Mouse (Mus musculus): Measurements from ENCODE around the gene Galns.

Gene Galns

DNA sequence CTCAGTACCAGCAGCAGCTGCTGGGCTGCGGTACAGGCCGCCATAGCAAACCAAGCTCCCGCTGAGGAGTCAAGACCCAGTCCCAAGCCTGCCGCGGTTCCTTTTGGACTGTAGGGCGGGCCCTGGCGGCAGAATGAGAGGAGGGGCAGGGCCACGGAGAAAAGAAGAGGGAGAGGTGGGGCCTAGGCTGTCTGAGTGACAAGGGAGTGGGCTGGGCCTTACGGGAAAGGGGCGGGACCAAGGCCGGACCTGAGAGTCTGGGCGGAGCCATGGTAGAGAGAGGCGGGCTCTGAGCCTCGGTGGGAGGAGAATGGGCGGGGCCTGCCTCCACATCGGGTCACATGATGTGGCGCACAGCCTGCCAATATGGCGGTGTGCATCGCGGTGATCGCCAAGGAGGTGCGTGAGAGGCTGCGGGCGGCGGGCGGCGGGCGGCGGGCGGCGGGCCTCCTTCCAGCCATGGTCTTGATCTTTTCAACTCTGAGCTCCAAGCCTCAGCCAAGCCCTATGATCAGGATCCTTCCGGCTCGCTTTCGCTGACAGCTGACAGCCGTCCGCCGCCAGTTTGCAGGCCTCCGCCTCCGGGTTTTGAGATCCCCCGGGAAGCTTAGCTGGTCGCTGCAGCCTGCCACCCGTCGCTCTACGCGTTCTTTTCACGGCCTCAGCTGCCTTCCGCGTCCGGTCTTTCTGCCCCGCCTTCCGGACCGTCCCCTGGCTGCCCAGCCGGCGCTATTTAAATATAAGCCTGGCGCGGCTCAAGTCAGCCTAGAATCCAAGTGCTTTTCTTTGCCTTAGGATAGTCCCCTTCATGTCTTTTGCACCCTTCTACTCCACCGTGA, at the start of gene Galns, which contains the start of gene Trappc2l:
Gene Galns (minus strand): TSS at position 169 of the 839 bp plus-strand sequence.
Gene Trappc2l (plus strand): TSS at position 346 of the 839 bp plus-strand sequence.
- DNase-seq (ENCODE audit: inconsistent ontology term) = peak; percentile 99

- DNase-seq (ENCODE audit: inconsistent ontology term) = no peak
These were observed 48.8 kb upstream of the Galns start for GRCm38 (mm10) chr8:122660022-122660421.

DNA sequence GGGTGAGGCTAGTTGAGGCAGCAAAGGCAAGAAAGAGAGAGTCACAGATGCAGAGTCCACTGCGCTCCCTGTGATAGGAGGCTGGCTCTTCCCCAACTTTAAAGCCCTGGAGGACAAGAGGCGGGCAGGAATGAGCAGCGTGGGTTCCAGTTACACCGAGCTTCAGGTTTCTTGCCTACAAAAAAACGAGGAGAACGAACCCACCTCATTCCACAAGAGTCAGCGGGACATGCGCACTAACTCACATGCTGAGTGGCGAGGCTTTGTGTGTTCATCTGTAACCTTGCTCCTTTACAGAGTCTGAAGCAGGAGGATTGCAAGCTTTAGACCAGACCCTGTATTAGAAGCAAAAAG, 47.5 kb upstream of the Galns start:
- DNase-seq (ENCODE audit: inconsistent ontology term) = no peak

DNA sequence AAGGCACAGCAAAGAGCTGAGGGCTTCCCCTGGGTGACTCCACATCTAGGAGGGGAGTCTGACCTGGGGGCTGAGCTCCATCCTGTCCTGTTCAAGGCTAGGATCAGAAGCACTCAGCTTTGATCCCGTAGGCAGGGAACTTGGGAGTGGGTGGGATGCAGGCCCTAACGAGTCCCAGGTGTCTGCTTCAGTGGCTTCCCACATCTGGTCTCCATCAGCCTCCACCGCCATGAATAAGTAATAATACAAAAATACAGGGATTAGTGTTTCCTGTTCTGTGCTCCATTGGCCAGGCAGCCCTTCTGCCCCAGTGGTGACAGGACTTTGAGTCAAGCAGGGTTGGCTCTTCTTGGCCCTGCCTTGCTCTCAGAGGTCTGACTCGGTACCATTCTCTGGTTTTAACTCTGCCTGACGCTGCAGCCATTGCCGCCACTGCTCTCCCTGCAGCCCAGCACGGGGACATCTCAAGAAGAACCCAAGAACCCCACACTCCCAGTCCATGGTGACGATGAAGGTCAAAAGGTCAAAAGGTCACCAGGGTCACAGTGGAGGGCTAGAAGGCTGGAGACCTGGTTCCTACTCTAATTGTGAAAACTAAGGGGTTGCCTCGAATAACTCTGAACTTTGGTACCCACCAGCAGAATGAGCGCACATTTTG, 47.0 kb upstream of the Galns start:
- no peak for DNase-seq (ENCODE audit: inconsistent ontology term)

DNA sequence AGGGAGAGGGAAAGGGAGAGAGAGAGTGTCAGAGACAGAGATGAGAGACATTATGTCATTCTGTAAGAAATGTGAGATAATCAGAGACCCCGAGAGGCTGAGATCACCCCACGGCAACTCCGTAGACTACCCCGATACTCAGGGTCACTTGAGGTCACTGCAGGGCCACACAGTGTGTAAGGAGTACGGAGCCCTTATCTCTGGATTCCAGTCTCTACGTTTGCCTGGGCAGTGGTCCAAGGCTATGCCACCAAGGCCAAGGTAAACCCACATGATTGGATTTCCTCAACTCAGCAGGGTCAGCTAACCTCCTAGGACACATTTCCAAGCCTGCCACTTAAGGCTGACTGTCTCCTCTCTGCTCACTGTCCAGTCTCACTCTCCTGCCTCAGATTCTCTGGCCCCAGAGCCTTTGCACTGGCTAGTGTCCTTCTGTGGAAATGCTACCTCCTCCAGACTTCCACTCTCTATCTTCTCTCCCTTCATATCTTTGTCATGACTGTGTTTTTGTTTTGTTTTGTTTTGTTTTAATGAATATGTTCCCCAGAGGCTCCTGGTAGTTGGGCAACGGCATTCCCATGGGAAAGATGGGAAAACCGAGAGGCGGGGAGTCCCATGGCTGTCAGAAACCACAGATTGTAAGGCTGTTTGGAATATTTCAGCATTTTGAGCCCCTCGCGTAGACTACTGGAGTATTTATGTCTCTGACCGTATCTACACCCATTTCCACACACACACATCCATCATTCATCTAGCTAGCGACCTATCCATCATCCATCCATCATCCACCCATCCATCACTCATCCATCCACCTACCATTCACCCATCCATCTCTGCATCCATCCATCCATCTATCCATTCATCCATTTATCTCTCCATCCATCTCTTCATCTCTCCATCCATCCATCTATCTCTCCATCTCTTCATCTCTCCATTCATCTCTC, 45.1 kb upstream of the Galns start:
- no peak for DNase-seq (ENCODE audit: inconsistent ontology term)

DNA sequence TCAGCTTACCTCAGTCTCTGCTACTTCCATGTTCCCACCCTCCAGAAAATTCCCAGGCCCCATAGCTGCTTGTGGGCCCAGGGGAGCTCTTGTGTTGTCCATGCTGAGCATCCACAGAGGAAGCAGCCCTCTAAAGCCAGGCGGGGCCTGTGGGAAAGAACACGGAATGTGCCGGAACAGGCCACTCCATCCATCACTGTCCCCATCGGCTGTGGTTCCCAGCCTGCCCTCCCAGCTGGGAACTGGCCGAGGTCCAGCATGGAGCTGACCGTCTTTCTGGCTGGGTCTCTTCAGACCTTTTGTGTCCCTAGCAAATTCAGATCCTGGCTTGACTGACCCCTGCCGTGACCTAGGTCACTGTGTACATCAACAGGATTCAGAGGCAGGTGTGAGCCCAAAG, 43.5 kb upstream of the Galns start:
- DNase-seq (ENCODE audit: inconsistent ontology term) = no peak

DNA sequence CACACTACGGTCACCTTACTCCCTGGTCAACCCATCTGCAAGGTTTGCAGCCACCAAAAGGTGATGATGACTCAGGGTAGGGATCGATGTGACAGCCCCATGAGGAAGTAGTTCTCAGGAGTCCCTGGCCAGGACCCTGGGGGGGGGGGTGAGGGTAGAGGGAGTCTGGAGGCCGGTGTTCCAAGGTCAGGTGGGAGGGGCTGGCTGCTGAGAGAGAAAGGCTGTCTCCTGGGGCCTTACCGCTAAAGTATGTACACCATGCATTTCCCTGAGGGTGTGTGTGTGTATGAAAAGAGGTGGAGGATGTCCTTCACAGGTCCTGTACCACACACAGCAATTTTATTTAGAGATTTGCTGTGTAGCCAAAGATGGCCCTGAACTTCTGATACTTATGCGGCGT, 41.4 kb upstream of the Galns start:
- DNase-seq (ENCODE audit: inconsistent ontology term) = no peak

GRCm38 (mm10) chr8:122651326-122651921, 40.2 kb upstream of the Galns start:
- no peak for DNase-seq (ENCODE audit: inconsistent ontology term)

- no peak for DNase-seq (ENCODE audit: inconsistent ontology term)
These were observed 37.1 kb upstream of the Galns start for GRCm38 (mm10) chr8:122648192-122648970.

DNA sequence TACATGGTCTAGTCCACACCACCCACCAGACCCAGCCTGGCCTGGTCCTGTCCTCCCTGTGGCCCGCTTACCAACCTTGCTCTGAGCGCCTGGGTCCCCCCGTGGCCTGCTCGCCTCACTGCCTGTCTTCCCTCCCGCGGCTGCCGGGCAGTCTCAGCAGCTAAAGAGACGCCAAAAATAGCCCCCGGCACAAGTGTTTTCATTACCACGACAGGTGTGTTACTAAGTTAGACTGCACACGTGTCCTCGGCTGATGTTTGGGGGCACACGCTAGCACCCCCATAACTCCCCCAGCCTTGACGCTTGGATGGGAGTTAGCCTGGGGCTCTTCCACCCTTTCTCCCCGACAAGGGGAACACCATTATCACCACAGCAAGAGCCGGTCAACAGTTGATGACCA, 35.1 kb upstream of the Galns start:
- DNase-seq (ENCODE audit: inconsistent ontology term) = no peak

- DNase-seq (ENCODE audit: inconsistent ontology term) = no peak
These were observed 33.1 kb upstream of the Galns start for GRCm38 (mm10) chr8:122644175-122644954.

DNA sequence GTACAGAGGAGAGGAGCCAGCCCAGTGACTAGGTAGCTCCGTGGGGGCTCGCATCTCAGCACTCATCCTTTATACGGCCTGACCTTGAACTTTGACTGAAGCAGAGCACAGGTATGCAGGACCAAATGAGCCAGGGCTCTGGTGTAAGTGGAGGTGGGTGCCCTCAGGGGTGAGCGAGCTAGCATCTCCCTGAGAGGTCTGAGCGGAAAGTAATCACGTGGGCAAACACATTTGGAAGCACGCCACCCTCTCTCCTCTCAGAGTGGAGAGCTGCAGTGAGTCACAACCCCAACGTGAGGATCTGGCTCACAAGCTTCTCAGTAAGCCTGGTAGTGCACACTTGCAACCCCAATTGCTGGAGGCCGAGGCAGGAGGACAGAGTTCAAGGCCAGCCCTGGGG, 30.8 kb upstream of the Galns start:
- DNase-seq (ENCODE audit: inconsistent ontology term) = peak; percentile 48

GRCm38 (mm10) chr8:122641406-122641805, 30.1 kb upstream of the Galns start:
- no peak for DNase-seq (ENCODE audit: inconsistent ontology term)

DNA sequence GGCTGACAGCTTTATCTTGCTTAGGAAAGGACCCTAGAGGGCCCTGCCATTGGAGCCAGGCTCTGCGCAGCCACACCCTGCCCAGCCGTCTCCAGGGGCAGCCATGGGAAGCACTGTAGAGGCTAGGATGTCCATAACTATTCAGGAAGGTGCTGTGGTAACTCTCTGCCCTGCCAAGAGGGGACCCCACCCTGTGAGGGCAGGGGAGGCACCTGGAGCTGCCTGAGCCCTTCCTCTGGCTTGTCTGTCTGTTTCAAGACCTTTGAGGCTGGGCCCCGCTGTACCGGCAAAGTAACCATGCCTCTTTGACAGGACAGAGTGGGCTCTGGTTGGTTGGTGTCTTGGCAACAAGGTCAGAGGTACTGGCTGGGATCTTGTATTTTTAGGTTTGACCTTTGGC, 29.6 kb upstream of the Galns start:
- no peak for DNase-seq (ENCODE audit: inconsistent ontology term)

DNA sequence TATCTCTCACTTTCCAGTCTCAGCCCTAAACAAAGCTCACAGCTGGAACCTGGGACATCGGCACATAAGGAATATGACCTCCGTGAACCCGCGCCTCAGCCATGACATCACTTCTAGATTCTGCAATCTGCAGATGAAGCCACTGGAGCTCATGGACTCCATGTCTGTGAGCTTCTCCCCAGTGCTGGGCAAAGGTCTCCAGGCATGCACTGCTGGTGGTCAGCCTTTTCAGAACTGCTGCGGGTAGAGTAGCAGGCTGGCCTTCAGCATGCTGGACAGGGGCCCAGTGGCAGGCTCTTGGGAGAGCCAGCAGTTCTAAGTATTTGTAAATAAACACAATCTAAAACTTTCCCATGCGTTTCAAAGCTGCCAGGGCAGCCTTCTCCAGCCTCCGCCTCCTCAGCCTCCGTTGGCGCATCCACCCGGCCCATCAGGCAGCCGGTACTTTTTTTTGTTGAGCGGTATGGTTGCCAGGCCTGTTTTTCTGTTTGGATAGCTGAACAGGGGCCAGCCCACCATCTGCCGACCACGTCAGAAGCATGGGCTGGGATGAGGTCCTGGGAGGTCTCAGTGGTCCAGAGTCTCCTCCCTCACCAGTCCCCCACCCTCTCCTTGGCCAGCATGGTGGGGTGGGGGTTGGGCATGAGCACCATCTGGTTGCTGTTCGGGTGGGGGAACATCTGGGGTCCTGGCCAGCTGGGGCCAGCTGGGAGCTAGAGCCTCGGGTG, 28.4 kb upstream of the Galns start:
- DNase-seq (ENCODE audit: inconsistent ontology term) = peak; percentile 13

DNA sequence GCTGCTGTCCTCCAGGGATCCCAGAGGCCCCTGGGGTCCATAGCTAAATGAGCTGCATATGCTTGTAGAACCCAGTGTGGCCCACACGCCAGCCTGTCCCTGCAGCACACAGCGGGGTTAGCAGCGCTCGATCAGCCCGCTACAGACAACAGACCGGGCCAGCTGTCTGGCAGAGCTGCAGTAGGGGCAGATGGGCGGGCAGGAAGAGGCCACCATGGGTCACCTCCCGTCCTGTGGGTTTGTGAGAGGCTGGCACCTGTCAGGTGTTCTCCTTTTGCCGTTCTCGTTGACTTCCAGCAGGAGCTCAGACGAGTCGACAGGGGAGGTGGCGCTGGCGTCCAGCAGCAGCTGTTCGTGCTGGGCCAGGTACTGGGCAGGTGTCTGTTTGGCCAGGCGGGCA, 27.3 kb upstream of the Galns start:
- no peak for DNase-seq (ENCODE audit: inconsistent ontology term)

GRCm38 (mm10) chr8:122637230-122637629, 26.0 kb upstream of the Galns start:
- DNase-seq (ENCODE audit: inconsistent ontology term) = no peak

- DNase-seq (ENCODE audit: inconsistent ontology term) = no peak
These were observed 25.5 kb upstream of the Galns start for GRCm38 (mm10) chr8:122636803-122637175.

Data from Muller cell, postnatal 12 days (primary cell).